Mouse (Mus musculus): ENCODE results near the gene Armc2.
A peak's percentile ranks its signal among the peaks of the same experiment; 100 is the strongest.

GRCm38 (mm10) chr10:42029502-42029901, 11.3 kb upstream of the Armc2 start:
- TF ChIP-seq CTCF (conservative IDR thresholded peaks at IDR 0.05 in 1 of 2, IDR thresholded peaks at IDR 0.05 in 1 of 2; ENCODE audit: low read depth in 2 of 2, low read length in 2 of 2) = peak in 1 of 2 experiments; percentile 36; a peak in 2 of 4 replicates
- no peak for TF ChIP-seq MEF2A (IDR thresholded peaks at IDR 0.05; ENCODE audit: borderline replicate concordance, low read depth, low read length)
- no peak for TF ChIP-seq POLR2A (IDR thresholded peaks at IDR 0.05; ENCODE audit: low read depth, low read length)

Measured in CH12.LX (cell line).